Mouse (Mus musculus) right cerebral cortex, adult 2 months (tissue): ENCODE results near the gene Ppp1r2.
A peak's percentile ranks its signal among the peaks of the same experiment; 100 is the strongest.

Experiments
- DNase-seq, 2 experiments: peaks; one replicate each; pipeline ENCODE4 v3.0.0; 2021 to 2022; ENCODE audit warnings: low spot score in 2 of 2

Ppp1r2 gene

DNA sequence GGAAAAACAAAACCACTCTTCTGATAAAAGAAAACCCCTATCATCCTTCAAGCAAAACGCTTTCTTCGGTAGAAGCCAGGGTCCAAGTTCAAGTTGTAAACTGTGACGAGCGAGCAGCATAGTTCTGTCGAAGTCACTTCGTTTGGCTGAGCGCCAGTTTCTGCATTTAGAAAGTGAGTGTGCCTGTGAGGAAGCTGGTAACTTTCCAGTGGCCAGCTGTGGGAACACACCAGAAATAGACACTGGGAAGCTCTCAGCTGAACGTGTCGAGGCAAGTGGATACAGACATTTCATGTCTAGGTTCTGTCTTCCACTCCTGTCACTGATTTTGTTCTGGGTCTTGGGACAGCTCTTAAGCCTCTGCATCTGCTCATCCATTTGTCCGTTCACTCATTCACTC, 15.2 kb upstream of the Ppp1r2 start:
- peak; percentile 83 to 87 for DNase-seq

DNA sequence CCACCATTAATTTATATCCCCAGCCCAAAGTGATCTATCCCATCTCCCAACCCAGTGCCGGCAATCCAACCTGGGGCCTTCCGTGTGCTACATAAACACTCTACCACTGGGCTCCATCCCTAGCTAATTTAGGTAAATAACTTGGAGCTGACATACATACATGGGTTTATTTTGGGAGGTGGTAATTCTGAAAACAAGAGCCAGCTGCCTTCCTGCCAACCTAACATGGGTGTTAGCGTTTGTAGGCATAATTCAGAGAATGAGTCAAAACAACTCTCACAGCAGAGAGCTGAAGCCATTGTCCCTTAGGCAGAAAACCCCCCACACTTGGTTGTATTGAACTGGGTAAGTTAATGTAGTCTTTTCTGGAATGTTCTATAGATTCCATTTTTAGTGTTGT, 12.6 kb upstream of the Ppp1r2 start:
- DNase-seq = peak; percentile 52 to 66

GRCm38 (mm10) chr16:31286801-31287488, 11.9 kb upstream of the Ppp1r2 start:
- no peak for DNase-seq

GRCm38 (mm10) chr16:31281981-31282380, 6.9 kb upstream of the Ppp1r2 start:
- no peak for DNase-seq

DNA sequence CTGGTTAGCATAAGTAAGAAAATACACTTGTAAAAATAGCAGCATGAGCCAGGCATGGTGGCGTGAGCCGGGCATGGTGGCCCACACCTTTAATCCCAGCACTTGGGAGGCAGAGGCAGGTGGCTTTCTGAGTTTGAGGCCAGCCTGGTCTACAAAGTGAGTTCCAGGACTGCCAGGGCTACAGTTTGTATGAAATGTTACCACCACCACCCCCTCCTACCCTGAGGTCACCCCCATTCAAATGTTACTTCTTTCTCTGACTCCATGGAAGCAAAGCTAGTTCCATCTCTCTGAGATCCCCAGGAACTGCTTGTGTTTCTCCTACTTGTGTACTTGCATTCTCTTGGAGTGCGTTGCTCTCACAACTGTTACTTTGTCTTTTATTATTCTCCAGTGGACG, 5.1 kb upstream of the Ppp1r2 start:
- no peak for DNase-seq

- DNase-seq = no peak
Observed at GRCm38 (mm10) chr16:31278581-31278980, 3.5 kb upstream of the Ppp1r2 start.

- no peak for DNase-seq
Observed at GRCm38 (mm10) chr16:31278081-31278480, 3.0 kb upstream of the Ppp1r2 start.

- no peak for DNase-seq
Observed at GRCm38 (mm10) chr16:31276962-31277361, 1.9 kb upstream of the Ppp1r2 start.

DNA sequence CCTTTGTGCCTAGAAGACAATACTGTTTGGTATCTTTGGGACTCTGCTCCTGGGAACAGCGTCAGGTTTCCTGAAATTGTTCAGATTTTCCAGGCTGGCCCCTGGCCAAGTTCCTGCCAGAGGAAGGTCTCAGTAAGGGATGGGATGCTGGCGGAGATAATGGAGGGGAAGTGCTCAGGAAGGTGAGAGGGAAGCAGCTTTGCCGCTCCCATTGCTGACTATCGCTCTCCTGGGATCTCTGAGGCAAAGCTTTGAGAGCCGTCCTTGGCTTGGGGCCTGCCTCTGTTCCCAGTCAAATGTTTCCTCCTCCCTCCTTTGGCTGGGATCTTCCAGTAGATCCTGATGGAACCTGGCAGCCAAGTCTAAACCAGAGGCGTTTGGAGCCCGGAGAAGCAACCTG, 1.5 kb upstream of the Ppp1r2 start:
- DNase-seq = no peak

- DNase-seq = no peak
Observed at GRCm38 (mm10) chr16:31274084-31274483, 993 bp downstream of the Ppp1r2 start.

- DNase-seq = no peak
Observed at GRCm38 (mm10) chr16:31266692-31267091, 8.4 kb downstream of the Ppp1r2 start.

DNA sequence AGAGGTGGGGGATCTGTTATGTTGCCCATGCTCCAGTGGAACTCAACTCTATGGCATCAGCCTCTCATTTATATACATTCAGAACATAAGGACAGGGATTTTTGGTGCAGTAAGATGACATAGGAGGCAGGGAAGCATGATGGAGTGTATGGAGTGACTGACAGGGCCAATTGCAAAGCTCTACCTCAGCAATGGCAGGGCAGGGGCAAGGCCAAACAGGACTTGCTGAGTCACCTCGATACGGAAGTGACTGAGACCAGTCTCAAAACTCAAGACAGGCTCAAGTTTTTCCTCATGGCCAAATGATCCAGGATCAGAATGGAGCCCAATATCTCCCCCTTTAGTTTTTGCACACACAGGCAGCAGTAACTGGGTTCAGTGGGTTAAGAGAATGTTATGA, 18.9 kb downstream of the Ppp1r2 start:
- DNase-seq = no peak

GRCm38 (mm10) chr16:31255685-31256084, 19.4 kb downstream of the Ppp1r2 start:
- DNase-seq = no peak

DNA sequence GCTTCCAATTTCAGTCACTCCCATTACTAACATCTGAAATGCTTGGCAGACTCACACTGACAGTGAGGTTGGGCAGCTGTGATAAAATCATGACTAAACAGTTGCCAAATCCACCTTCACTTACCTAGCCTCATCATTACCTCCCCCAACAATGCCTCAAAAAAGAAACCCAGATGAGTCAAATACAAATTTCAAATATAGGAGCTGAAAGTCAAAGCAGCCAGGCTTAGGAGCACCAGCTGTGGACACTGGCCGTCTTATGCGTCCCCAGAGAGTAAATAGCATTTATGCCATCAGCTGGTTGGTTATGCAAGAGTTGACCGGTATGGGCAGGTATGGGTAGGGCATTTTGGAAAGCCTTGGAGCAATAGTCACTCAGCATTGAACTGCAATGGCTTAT, 25.7 kb downstream of the Ppp1r2 start:
- no peak for DNase-seq

- DNase-seq = peak in 1 of 2 experiments; percentile 42
Observed at GRCm38 (mm10) chr16:31248717-31249116, 26.4 kb downstream of the Ppp1r2 start.

- DNase-seq = no peak
Observed at GRCm38 (mm10) chr16:31247442-31247841, 27.6 kb downstream of the Ppp1r2 start.

GRCm38 (mm10) chr16:31244053-31244452, 31.0 kb downstream of the Ppp1r2 start:
- no peak for DNase-seq

GRCm38 (mm10) chr16:31241433-31241832, 33.6 kb downstream of the Ppp1r2 start:
- peak; percentile 54 to 60 for DNase-seq

GRCm38 (mm10) chr16:31240569-31240968, 34.5 kb downstream of the Ppp1r2 start:
- DNase-seq = no peak

DNA sequence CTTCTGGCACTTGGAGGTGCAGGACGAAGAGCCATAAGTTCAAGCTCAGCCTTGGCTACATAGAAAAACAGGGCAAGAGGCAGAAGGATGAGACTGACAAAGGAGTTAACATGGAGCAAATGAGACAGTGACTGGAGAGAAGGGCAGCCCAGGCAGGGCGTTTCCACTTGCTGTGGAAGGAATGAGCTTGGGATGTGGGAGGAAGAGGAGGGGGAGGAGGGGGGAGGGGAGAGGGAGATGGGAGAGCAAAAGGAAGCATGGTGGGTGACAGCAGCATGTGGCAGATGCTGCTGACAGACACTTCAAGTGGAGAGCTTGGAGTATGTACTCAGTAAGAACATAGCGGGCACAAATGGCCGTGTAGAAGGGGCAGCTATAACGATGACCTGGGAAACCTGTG, 36.8 kb downstream of the Ppp1r2 start:
- DNase-seq = no peak

GRCm38 (mm10) chr16:31235457-31236310, 39.4 kb downstream of the Ppp1r2 start:
- DNase-seq = no peak

DNA sequence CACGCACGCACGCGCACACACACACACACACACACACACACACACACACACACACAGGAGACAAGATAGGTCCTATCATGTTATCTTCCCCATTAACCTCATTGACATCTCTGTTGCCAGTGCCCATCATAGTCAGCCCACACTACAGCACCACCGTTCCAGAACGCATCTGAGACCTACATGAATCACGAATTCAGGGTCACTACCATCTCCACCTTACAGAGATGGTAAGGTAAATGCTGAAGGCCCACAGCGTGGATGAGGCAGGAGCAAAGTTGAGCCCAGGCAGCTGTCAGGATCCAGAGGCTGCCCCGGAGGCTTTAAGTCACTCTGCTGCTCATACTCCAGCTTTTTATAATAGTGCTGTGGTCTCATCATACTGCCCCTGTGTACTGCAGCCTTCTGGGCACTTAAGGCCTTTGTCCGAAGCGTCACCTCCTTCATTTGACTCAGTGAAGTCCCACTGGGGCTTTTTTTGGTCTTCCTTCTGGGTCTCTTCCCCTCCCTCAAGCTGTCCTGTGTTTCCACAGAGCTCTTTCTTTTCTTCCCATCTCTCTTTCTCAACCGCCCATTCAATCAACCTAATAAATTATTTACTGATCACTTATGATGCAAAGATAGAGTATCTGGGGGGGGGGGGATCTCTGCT, 40.1 kb downstream of the Ppp1r2 start:
- no peak for DNase-seq

DNA sequence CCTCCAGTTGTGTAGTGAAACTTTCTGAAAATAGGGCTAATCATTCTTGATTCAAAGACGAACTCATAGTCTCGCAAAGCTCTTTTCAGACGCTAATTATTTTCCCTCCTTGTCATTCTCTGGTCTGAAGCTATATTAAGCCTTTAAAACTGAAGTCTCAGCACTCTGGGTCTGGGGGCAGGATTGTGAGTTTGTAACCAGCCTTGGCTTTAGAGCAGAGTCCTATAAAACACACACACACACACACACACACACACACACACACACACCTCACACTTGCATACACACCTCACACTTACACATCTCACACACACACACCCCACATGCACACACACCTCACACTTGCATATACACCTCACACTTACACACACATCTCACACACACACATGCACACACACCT, 40.7 kb downstream of the Ppp1r2 start:
- no peak for DNase-seq
